9 mouse cellular contexts compared by ENCODE assay signal in the genomic region with DNA sequence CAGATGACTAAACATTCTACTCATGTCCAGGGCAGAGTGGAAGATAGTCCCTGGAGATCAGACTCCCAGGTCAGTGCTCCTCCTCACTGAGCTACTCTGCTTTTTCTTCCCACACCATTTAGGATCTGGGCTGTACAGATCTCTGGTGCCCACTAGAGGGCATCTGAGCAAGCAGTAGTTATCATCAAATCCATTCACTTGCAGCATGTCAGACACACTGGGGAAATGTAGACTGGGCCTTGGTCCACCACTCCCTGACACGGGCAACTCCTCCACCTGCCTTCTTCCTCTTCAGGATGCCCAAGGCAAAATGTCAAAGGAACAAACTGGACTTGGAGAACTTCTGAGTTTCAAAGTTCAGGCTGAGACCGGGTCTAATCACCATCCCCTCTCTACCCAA. TPM values are rescaled to one million over a fixed set of nuclear protein-coding genes. Genes with fewer than 3 reads are reported as not detected.
DNase-seq lines count a peak whose midpoint lies in the region; ATAC-seq and TF ChIP-seq lines count a peak whose summit lies in the region.
"Had no signal": no experiment of that assay in that cellular context is flagged by ENCODE, and none has a peak within 500 bp of the region (broad histone marks: within the 10 kb centered on the region; RNA-seq: fewer than 3 reads in every experiment).

No protein-coding gene starts in this region.

- ATAC-seq in cerebellum, adult (ENCODE audit: insufficient number of reproducible peaks, low FRiP score, low TSS enrichment) = 0 out of 2 replicates have a peak, but pooled peaks have one; percentile 61
- no peak for ATAC-seq in midbrain, embryonic 14.5 days (ENCODE audit: low FRiP score, low TSS enrichment)
- no peak for ATAC-seq in midbrain, embryonic 16.5 days

- intact Hi-C loops in heart, postnatal 10 days (cut with DNase I) = loop anchor here (1.0 kb wide), 1 partner anchor 274 kb away; no protein-coding TSS in a partner anchor

- no peaks in the 10 kb centered on the region for H3K27me3 ChIP-seq in midbrain, embryonic 14.5 days (ENCODE audit: control insufficient read depth, insufficient read depth, low read length)
- no peaks in the 10 kb centered on the region for H3K27me3 ChIP-seq in midbrain, embryonic 16.5 days (ENCODE audit: control insufficient read depth, insufficient read depth, low read depth, low read length)
- H3K27me3 ChIP-seq: lung, embryonic 15.5 days had no signal

- TF ChIP-seq POLR2A in lung, adult 2 months (IDR thresholded peaks at IDR 0.05; ENCODE audit: borderline replicate concordance, extremely low read depth, low read depth, low read length) = no peak

- 64% methylated on average over 2 of the region's 2 CpGs for WGBS in midbrain, embryonic 14.5 days
- WGBS in midbrain, embryonic 16.5 days = 69% methylated on average over 2 of the region's 2 CpGs
- WGBS in lung, adult 2 months = 55% methylated on average over 2 of the region's 2 CpGs

- H3K4me2 ChIP-seq in midbrain, embryonic 14.5 days (ENCODE audit: low read length) = no peak overlapping the region
- H3K4me2 ChIP-seq in midbrain, embryonic 16.5 days (ENCODE audit: low read length) = no peak overlapping the region
- H3K4me2 ChIP-seq: lung, embryonic 15.5 days had no signal

- no peaks in the 10 kb centered on the region for H3K9me3 ChIP-seq in midbrain, embryonic 14.5 days (ENCODE audit: control insufficient read depth, low read length)
- H3K9me3 ChIP-seq in midbrain, embryonic 16.5 days (replicated peaks; ENCODE audit: control insufficient read depth, low read length, poor library complexity, severe bottlenecking) = no peaks in the 10 kb centered on the region
- H3K9me3 ChIP-seq: lung, embryonic 15.5 days had no signal

- no peak for DNase-seq in cerebellum, postnatal 4 days (ENCODE audit: low spot score in 2 of 2)
- DNase-seq in midbrain, embryonic 14.5 days = peak; percentile 68
- DNase-seq in brain, adult 2 months (ENCODE audit: low read depth, low spot score) = peak; percentile 69
- DNase-seq in heart, postnatal 10 days = peak; percentile 43 to 51
- peak; percentile 17 for DNase-seq in lung, adult 2 months
- peak; percentile 23 to 25 for DNase-seq in urinary bladder, postnatal 36 days (ENCODE audit: low spot score in 2 of 2)

- H3K9ac ChIP-seq in midbrain, embryonic 14.5 days (replicated peaks; ENCODE audit: low read length) = no peak overlapping the region
- H3K9ac ChIP-seq in midbrain, embryonic 16.5 days (ENCODE audit: low read depth, low read length) = no peak overlapping the region
- H3K9ac ChIP-seq: lung, embryonic 15.5 days had no signal

- no peak overlapping the region for H3K27ac ChIP-seq in midbrain, embryonic 14.5 days (replicated peaks; ENCODE audit: low read depth, low read length)
- H3K27ac ChIP-seq in midbrain, embryonic 16.5 days (ENCODE audit: low read length) = no peak overlapping the region
- H3K27ac ChIP-seq: lung, embryonic 15.5 days had no signal

- TF ChIP-seq CTCF in lung, adult 2 months (IDR thresholded peaks at IDR 0.05; ENCODE audit: insufficient read depth, low read length) = peak; percentile 54

- H3K4me3 ChIP-seq in midbrain, embryonic 14.5 days (replicated peaks; ENCODE audit: low read depth, low read length) = no peak overlapping the region
- H3K4me3 ChIP-seq in midbrain, embryonic 16.5 days (ENCODE audit: low read depth, low read length) = no peak overlapping the region
- no peak overlapping the region for H3K4me3 ChIP-seq in lung, adult 2 months (replicated peaks; ENCODE audit: extremely low read depth, low read depth, low read length)
- H3K4me3 ChIP-seq: lung, embryonic 15.5 days had no signal

- no peaks in the 10 kb centered on the region for H3K4me1 ChIP-seq in midbrain, embryonic 14.5 days (ENCODE audit: control insufficient read depth, insufficient read depth, low read length)
- no peaks in the 10 kb centered on the region for H3K4me1 ChIP-seq in midbrain, embryonic 16.5 days (ENCODE audit: control insufficient read depth, insufficient read depth, low read length)
- H3K4me1 ChIP-seq in lung, adult 2 months (ENCODE audit: control insufficient read depth, insufficient read depth, low read length) = no peaks in the 10 kb centered on the region
- H3K4me1 ChIP-seq: lung, embryonic 15.5 days had no signal

- no peaks in the 10 kb centered on the region for H3K36me3 ChIP-seq in midbrain, embryonic 14.5 days (ENCODE audit: control insufficient read depth, insufficient read depth, low read length)
- no peaks in the 10 kb centered on the region for H3K36me3 ChIP-seq in midbrain, embryonic 16.5 days (ENCODE audit: control insufficient read depth, insufficient read depth, low read length)
- H3K36me3 ChIP-seq: lung, embryonic 15.5 days had no signal

RNA-seq across cellular contexts. Expression of gene Myh13, which starts 51.9 kb away (rescaled TPM):
- 0.24 TPM in 2 replicates for polyA plus RNA-seq in midbrain, embryonic 14.5 days (2014; fragmentation: Nextera tagmentation; extraction: Ambion mirVana)
- polyA plus RNA-seq in midbrain, embryonic 16.5 days (2015; fragmentation: Nextera tagmentation; extraction: Ambion mirVana) = 0.14 and 0.29 TPM in 2 replicates
- under 1 TPM in 1 of 2 experiments, not detected in 1; 0.05 TPM for total RNA-seq in heart, postnatal 10 days (2021)
- 0.46 and 0.69 TPM in 2 replicates for polyA plus RNA-seq in lung, adult 2 months (2012; rRNA removed)

Comparison
In these comparisons a context has a peak if more than half of its experiments do, and no peak if none do; other contexts are left out.
1. DNase-seq: peak in midbrain, embryonic 14.5 days (single experiment), brain, adult 2 months (single experiment), heart, postnatal 10 days (2 of 2), lung, adult 2 months (single experiment) and urinary bladder, postnatal 36 days (2 of 2); none in cerebellum, postnatal 4 days (0 of 2).